Mouse (Mus musculus): Measurements from ENCODE around the gene Gm6588.

DNA sequence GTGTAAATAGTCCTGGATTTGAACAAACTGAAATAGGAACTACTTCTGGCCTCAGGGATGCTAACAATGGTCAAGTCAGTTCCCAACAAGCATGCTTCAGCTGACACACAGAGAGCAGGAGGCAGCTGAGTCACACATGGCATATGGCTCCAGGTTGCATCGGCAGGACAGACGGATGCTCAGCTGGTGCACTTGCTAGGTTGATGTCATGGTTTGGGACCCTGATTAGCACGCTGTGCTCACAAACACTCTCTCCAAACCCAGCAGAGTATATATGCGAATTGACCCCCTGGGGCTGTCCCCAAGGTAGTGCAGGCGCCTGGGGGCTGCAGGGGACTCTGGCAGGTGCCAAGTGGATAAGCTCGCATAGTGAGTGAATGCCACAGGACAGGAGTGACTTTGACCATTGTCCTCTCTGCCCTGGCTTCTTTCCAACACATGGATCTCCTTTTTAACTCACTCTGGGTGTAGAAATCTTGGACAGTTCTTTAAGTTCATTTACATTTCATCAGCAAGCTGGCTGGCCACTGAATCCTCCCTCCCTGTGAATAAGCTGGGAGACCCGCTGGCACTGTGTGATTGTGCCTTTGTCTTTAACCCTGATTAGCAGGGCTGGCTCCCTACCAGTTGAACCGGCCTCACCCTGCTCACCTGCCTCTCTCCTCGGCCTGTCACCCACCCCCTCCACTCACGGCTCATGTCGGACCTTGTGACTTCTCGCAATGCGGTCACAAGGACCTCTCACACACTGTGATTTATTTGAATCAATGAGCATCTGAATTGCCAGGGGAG, 35.9 kb downstream of the Gm6588 start:
- TF ChIP-seq CTCF (IDR thresholded peaks at IDR 0.05; ENCODE audit: low read depth, low read length): no peak
- no peak for TF ChIP-seq GATA1 (IDR thresholded peaks at IDR 0.05; ENCODE audit: borderline replicate concordance, low read length)

Measured in G1E (cell line).